8 mouse cellular contexts compared by ENCODE assay signal in the genomic region with DNA sequence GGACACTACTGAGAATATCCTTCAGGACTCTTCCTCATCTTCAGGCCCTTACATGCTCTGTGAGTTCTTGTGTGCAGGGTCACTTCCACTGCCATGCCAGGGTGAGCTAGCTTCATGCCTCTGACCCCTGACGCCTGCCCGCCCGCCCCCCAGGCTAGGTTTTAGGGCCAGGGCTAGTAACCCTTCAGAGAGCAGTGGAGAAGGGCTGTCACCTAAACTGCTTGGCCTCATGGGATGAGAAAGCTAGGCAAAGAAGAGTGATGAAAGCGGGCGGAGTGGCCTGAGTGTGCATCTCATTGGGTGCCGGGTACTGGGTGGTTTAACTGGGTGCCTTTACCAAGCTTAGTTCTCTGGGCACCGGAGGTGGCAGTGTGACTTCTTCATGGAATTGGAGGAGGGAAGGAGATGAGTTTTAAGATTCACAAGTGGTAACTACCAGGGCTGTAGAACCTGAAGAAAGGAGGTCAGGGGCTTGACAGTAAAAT. TPM values are rescaled to one million over a fixed set of nuclear protein-coding genes. Genes with fewer than 3 reads are reported as not detected.
A peak's percentile ranks its signal among the peaks of the same experiment; 100 is the strongest.
DNase-seq lines count a peak whose midpoint lies in the region; ATAC-seq lines count a peak whose summit lies in the region.

No protein-coding gene starts in this region.

- no peaks in the 10 kb centered on the region for H3K27me3 ChIP-seq in heart, embryonic 10.5 days (ENCODE audit: insufficient read depth, poor library complexity, severe bottlenecking)
- no peaks in the 10 kb centered on the region for H3K27me3 ChIP-seq in embryonic facial prominence, embryonic 15.5 days
- no peaks in the 10 kb centered on the region for H3K27me3 ChIP-seq in intestine, embryonic 15.5 days (replicated peaks)
- no peaks in the 10 kb centered on the region for H3K27me3 ChIP-seq in midbrain, embryonic 15.5 days (replicated peaks)

- peak overlapping the region; percentile 26; the same call in 1 of the 2 replicates for H3K9ac ChIP-seq in embryonic facial prominence, embryonic 15.5 days
- H3K9ac ChIP-seq in intestine, embryonic 15.5 days, result peak overlapping the region; percentile 90
- no peak overlapping the region for H3K9ac ChIP-seq in midbrain, embryonic 15.5 days

- peak overlapping the region; percentile 95 for H3K4me3 ChIP-seq in heart, embryonic 10.5 days
- peak overlapping the region; percentile 90 for H3K4me3 ChIP-seq in embryonic facial prominence, embryonic 15.5 days (replicated peaks)
- peak overlapping the region; percentile 84 for H3K4me3 ChIP-seq in intestine, embryonic 15.5 days (replicated peaks)
- peak overlapping the region; percentile 80 for H3K4me3 ChIP-seq in midbrain, embryonic 15.5 days

- 81% methylated on average over 7 of the region's 7 CpGs for WGBS in heart, embryonic 10.5 days
- 72% methylated on average over 7 of the region's 7 CpGs for WGBS in embryonic facial prominence, embryonic 15.5 days
- 74% methylated on average over 7 of the region's 7 CpGs for WGBS in intestine, embryonic 15.5 days
- 89% methylated on average over 7 of the region's 7 CpGs for WGBS in midbrain, embryonic 15.5 days

- peaks cover 38% of the 10 kb centered on the region for H3K36me3 ChIP-seq in heart, embryonic 10.5 days
- H3K36me3 ChIP-seq in embryonic facial prominence, embryonic 15.5 days, result peaks cover 30% of the 10 kb centered on the region
- H3K36me3 ChIP-seq in intestine, embryonic 15.5 days, result peaks cover 30% of the 10 kb centered on the region
- H3K36me3 ChIP-seq in midbrain, embryonic 15.5 days (replicated peaks), result no peaks in the 10 kb centered on the region; the same call in 1 of the 2 replicates

- DNase-seq in heart, embryonic 10.5 days (ENCODE audit: low spot score), result peak; percentile 74
- DNase-seq in heart, adult 8-10 months (ENCODE audit: low spot score), result no peak
- DNase-seq in right cerebral cortex, postnatal 14 days, result no peak
- DNase-seq in gastrocnemius, postnatal 4 days (ENCODE audit: low spot score in 2 of 2), result no peak
- no peak for DNase-seq in right cerebral cortex, postnatal 10 days (ENCODE audit: low spot score in 2 of 2)

- H3K4me1 ChIP-seq in heart, embryonic 10.5 days, result peaks cover 37% of the 10 kb centered on the region
- H3K4me1 ChIP-seq in embryonic facial prominence, embryonic 15.5 days, result peaks cover 51% of the 10 kb centered on the region
- H3K4me1 ChIP-seq in intestine, embryonic 15.5 days (replicated peaks), result peaks cover 38% of the 10 kb centered on the region
- peaks cover 51% of the 10 kb centered on the region for H3K4me1 ChIP-seq in midbrain, embryonic 15.5 days

- H3K4me2 ChIP-seq in embryonic facial prominence, embryonic 15.5 days (replicated peaks), result peak overlapping the region; percentile 73
- peak overlapping the region; percentile 85 for H3K4me2 ChIP-seq in intestine, embryonic 15.5 days (replicated peaks)
- peak overlapping the region; percentile 61 for H3K4me2 ChIP-seq in midbrain, embryonic 15.5 days

- H3K27ac ChIP-seq in heart, embryonic 10.5 days, result peak overlapping the region; percentile 97; the same call in 1 of the 2 replicates
- peak overlapping the region; percentile 81 for H3K27ac ChIP-seq in embryonic facial prominence, embryonic 15.5 days (replicated peaks)
- peak overlapping the region; percentile 71; the same call in 1 of the 2 replicates for H3K27ac ChIP-seq in intestine, embryonic 15.5 days
- H3K27ac ChIP-seq in midbrain, embryonic 15.5 days, result no peak overlapping the region

- no peaks in the 10 kb centered on the region for H3K9me3 ChIP-seq in heart, embryonic 10.5 days
- no peaks in the 10 kb centered on the region for H3K9me3 ChIP-seq in embryonic facial prominence, embryonic 15.5 days (replicated peaks)
- H3K9me3 ChIP-seq in intestine, embryonic 15.5 days, result no peaks in the 10 kb centered on the region
- no peaks in the 10 kb centered on the region for H3K9me3 ChIP-seq in midbrain, embryonic 15.5 days

- ATAC-seq in embryonic facial prominence, embryonic 15.5 days (ENCODE audit: insufficient number of reproducible peaks, low FRiP score, low TSS enrichment, low read depth), result no peak
- no peak for ATAC-seq in intestine, embryonic 15.5 days
- no peak for ATAC-seq in midbrain, embryonic 15.5 days (replicated peaks)

RNA-seq across cellular contexts. Expression of a gene that starts 1.7 kb away (rescaled TPM):
- polyA plus RNA-seq in heart, embryonic 10.5 days (2016; fragmentation: Nextera tagmentation; extraction: Ambion mirVana), result 422 and 507 TPM in 2 replicates
- total RNA-seq in heart, adult 8-10 months (2022), result 10 to 100 TPM; 20.2 to 21.7 (median 21.0) TPM
- 393 and 421 TPM in 2 replicates for polyA plus RNA-seq in embryonic facial prominence, embryonic 15.5 days (2015; fragmentation: Nextera tagmentation; extraction: Ambion mirVana)
- polyA plus RNA-seq in intestine, embryonic 15.5 days (2015; fragmentation: Nextera tagmentation; extraction: Ambion mirVana), result 261 and 315 TPM in 2 replicates
- polyA plus RNA-seq in midbrain, embryonic 15.5 days (2015; fragmentation: Nextera tagmentation; extraction: Ambion mirVana), result 247 and 295 TPM in 2 replicates
- 10 to 100 TPM; 33.9 to 35.4 TPM for total RNA-seq in gastrocnemius, postnatal 4 days (2021)

RNA-seq across cellular contexts. Expression of a gene that starts 3.8 kb away (rescaled TPM):
- polyA plus RNA-seq in heart, embryonic 10.5 days (2016; fragmentation: Nextera tagmentation; extraction: Ambion mirVana), result 66.2 and 73.3 TPM in 2 replicates
- total RNA-seq in heart, adult 8-10 months (2022), result 10 to 100 TPM; 63.7 to 95.7 (median 81.8) TPM
- 61.3 and 67.3 TPM in 2 replicates for polyA plus RNA-seq in embryonic facial prominence, embryonic 15.5 days (2015; fragmentation: Nextera tagmentation; extraction: Ambion mirVana)
- polyA plus RNA-seq in intestine, embryonic 15.5 days (2015; fragmentation: Nextera tagmentation; extraction: Ambion mirVana), result 90.1 TPM in 2 replicates
- 51.1 and 51.3 TPM in 2 replicates for polyA plus RNA-seq in midbrain, embryonic 15.5 days (2015; fragmentation: Nextera tagmentation; extraction: Ambion mirVana)
- 10 to 100 TPM; 44.1 to 49.5 TPM for total RNA-seq in gastrocnemius, postnatal 4 days (2021)

RNA-seq across cellular contexts. Expression of a gene that starts 35.9 kb away (rescaled TPM):
- 28.9 and 30.2 TPM in 2 replicates for polyA plus RNA-seq in heart, embryonic 10.5 days (2016; fragmentation: Nextera tagmentation; extraction: Ambion mirVana)
- total RNA-seq in heart, adult 8-10 months (2022), result 10 to 100 TPM; 50.1 to 64.3 (median 57.1) TPM
- 50.6 and 66.2 TPM in 2 replicates for polyA plus RNA-seq in embryonic facial prominence, embryonic 15.5 days (2015; fragmentation: Nextera tagmentation; extraction: Ambion mirVana)
- polyA plus RNA-seq in intestine, embryonic 15.5 days (2015; fragmentation: Nextera tagmentation; extraction: Ambion mirVana), result 32.3 and 32.5 TPM in 2 replicates
- polyA plus RNA-seq in midbrain, embryonic 15.5 days (2015; fragmentation: Nextera tagmentation; extraction: Ambion mirVana), result 22.8 TPM in 2 replicates
- total RNA-seq in gastrocnemius, postnatal 4 days (2021), result 100 to 1,000 TPM in 1 of 2 experiments, 10 to 100 TPM in 1; 89.8 to 101 TPM
